Mouse (Mus musculus) bone marrow macrophage, adult 2 months (primary cell): ENCODE results near the gene Adora2b.

Source experiments
- CTCF ChIP-seq: IDR thresholded peaks from 2 replicates; pipeline ENCODE4 v1.5.1; 2012; ENCODE audit warnings: low read depth, mild to moderate bottlenecking, low read length, moderate library complexity
- POLR2A ChIP-seq: IDR thresholded peaks from 2 replicates; pipeline ENCODE4 v1.6.1; 2012; ENCODE audit warnings: mild to moderate bottlenecking, low read depth, low read length, borderline replicate concordance

GRCm38 (mm10) chr11:62268381-62268780 lies 19.6 kb downstream of the Adora2b start:
- TF ChIP-seq CTCF (no peak), POLR2A (no peak)
